Mouse (Mus musculus): ENCODE data around the gene Plekhf1.

Plekhf1 gene

GRCm38 (mm10) chr7:38227900-38228298 lies at the start of gene Plekhf1:
Plekhf1 (minus strand) TSS chr7:38228016.
- peak; percentile 74 to 82 for DNase-seq (ENCODE audit: low spot score in 2 of 2)

- DNase-seq (ENCODE audit: low spot score in 2 of 2) = no peak
Observed at GRCm38 (mm10) chr7:38272551-38272950, 44.7 kb upstream of the Plekhf1 start.

- DNase-seq (ENCODE audit: low spot score in 2 of 2) = no peak
Observed at GRCm38 (mm10) chr7:38271859-38272258, 44.0 kb upstream of the Plekhf1 start.

- DNase-seq (ENCODE audit: low spot score in 2 of 2) = no peak
Observed at GRCm38 (mm10) chr7:38271511-38271811, 43.6 kb upstream of the Plekhf1 start.

- DNase-seq (ENCODE audit: low spot score in 2 of 2) = peak; percentile 93 to 95
Observed at GRCm38 (mm10) chr7:38270703-38271510, 43.1 kb upstream of the Plekhf1 start, which contains the start of gene Pop4. Pop4 (minus strand) TSS chr7:38271423.

GRCm38 (mm10) chr7:38267006-38267680 lies 39.3 kb upstream of the Plekhf1 start:
- DNase-seq (ENCODE audit: low spot score in 2 of 2) = peak in 1 of 2 experiments; percentile 20

- peak; percentile 23 to 35 for DNase-seq (ENCODE audit: low spot score in 2 of 2)
Observed at GRCm38 (mm10) chr7:38262406-38262805, 34.6 kb upstream of the Plekhf1 start.

GRCm38 (mm10) chr7:38259631-38260030 lies 31.8 kb upstream of the Plekhf1 start:
- DNase-seq (ENCODE audit: low spot score in 2 of 2) = no peak

GRCm38 (mm10) chr7:38253441-38253840 lies 25.6 kb upstream of the Plekhf1 start:
- no peak for DNase-seq (ENCODE audit: low spot score in 2 of 2)

GRCm38 (mm10) chr7:38251494-38252216 lies 23.8 kb upstream of the Plekhf1 start:
- DNase-seq (ENCODE audit: low spot score in 2 of 2) = no peak

- DNase-seq (ENCODE audit: low spot score in 2 of 2) = no peak
Observed at GRCm38 (mm10) chr7:38242417-38242816, 14.6 kb upstream of the Plekhf1 start.

- DNase-seq (ENCODE audit: low spot score in 2 of 2) = no peak
Observed at GRCm38 (mm10) chr7:38237140-38237539, 9.3 kb upstream of the Plekhf1 start.

- DNase-seq (ENCODE audit: low spot score in 2 of 2) = no peak
Observed at GRCm38 (mm10) chr7:38236400-38237105, 8.7 kb upstream of the Plekhf1 start.

GRCm38 (mm10) chr7:38230285-38230684 lies 2.5 kb upstream of the Plekhf1 start:
- DNase-seq (ENCODE audit: low spot score in 2 of 2) = peak in 1 of 2 experiments; percentile 6

GRCm38 (mm10) chr7:38228329-38228728 lies 513 bp upstream of the Plekhf1 start:
- DNase-seq (ENCODE audit: low spot score in 2 of 2) = no peak

- DNase-seq (ENCODE audit: low spot score in 2 of 2) = peak; percentile 30 to 31
Observed at GRCm38 (mm10) chr7:38227181-38227899, 476 bp downstream of the Plekhf1 start.

GRCm38 (mm10) chr7:38226226-38226625 lies 1.6 kb downstream of the Plekhf1 start:
- DNase-seq (ENCODE audit: low spot score in 2 of 2) = no peak

GRCm38 (mm10) chr7:38224577-38225369 lies 3.0 kb downstream of the Plekhf1 start:
- no peak for DNase-seq (ENCODE audit: low spot score in 2 of 2)

- DNase-seq (ENCODE audit: low spot score in 2 of 2) = no peak
Observed at GRCm38 (mm10) chr7:38220866-38221265, 7.0 kb downstream of the Plekhf1 start.

GRCm38 (mm10) chr7:38219526-38219925 lies 8.3 kb downstream of the Plekhf1 start:
- no peak for DNase-seq (ENCODE audit: low spot score in 2 of 2)

All from frontal cortex, postnatal 36 days (tissue).